Mouse (Mus musculus) neutrophil, adult 65 days (primary cell): ENCODE measurements around the gene Ccnd1. TPM values are rescaled to one million over a fixed set of nuclear protein-coding genes. Genes with fewer than 3 reads are reported as not detected.

ENCODE experiments used
- total RNA-seq: library from RNA; stranded (reverse); gene quantifications from 2 replicates; pipeline ENCODE4 v1.2.4, GENCODE M21; 2023

Ccnd1 gene
- total RNA-seq = 0.73 and 1.1 TPM in 2 replicates

GRCm38 (mm10) chr7:144939344-144940002 lies at the start of gene Ccnd1:
Ccnd1 (minus strand) TSS chr7:144939925.

GRCm38 (mm10) chr7:144914948-144915750 lies 24.6 kb downstream of the Ccnd1 start, which contains the start of gene LTO1:
LTO1 (plus strand) TSS chr7:144915100.

GRCm38 (mm10) chr7:144896294-144897218 lies 43.2 kb downstream of the Ccnd1 start, which contains the start of gene Fgf15:
Fgf15 (plus strand) TSS chr7:144896531.

Other genes starting within 250 kb of the Ccnd1 start
- gene Ano1, start 188.0 kb downstream of the Ccnd1 start, total RNA-seq = 0.22 and 0.34 TPM in 2 replicates
- gene Fgf3, start 101.8 kb downstream of the Ccnd1 start, total RNA-seq = 0.32 and 0.50 TPM in 2 replicates
- gene Fgf4, start 92.6 kb downstream of the Ccnd1 start, total RNA-seq = not detected in 2 replicates
- gene Fgf15, start 43.4 kb downstream of the Ccnd1 start, total RNA-seq = not detected in 2 replicates
- gene LTO1, start 24.8 kb downstream of the Ccnd1 start, total RNA-seq = 31.8 and 38.9 TPM in 2 replicates